ENCODE assay signal across 19 mouse cellular contexts in genomic region chr12:69351685-69352084, GRCm38 (mm10). TPM values are rescaled to one million over a fixed set of nuclear protein-coding genes. Genes with fewer than 3 reads are reported as not detected.
A peak's percentile ranks its signal among the peaks of the same experiment; 100 is the strongest.
DNase-seq lines count a peak whose midpoint lies in the region; ATAC-seq and TF ChIP-seq lines count a peak whose summit lies in the region.
"Had no signal": no experiment of that assay in that cellular context is flagged by ENCODE, and none has a peak within 500 bp of the region (broad histone marks: within the 10 kb centered on the region; RNA-seq: fewer than 3 reads in every experiment).

No protein-coding gene starts in this region.

- H3K27me3 ChIP-seq in hindbrain, postnatal 0 days (ENCODE audit: insufficient read depth, low read length), result no peaks in the 10 kb centered on the region
- H3K27me3 ChIP-seq in hindbrain, embryonic 11.5 days (ENCODE audit: control insufficient read depth, insufficient read depth, low read length), result no peaks in the 10 kb centered on the region
- no peaks in the 10 kb centered on the region for H3K27me3 ChIP-seq in midbrain, postnatal 0 days (ENCODE audit: insufficient read depth, low read length)
- H3K27me3 ChIP-seq in midbrain, embryonic 11.5 days (ENCODE audit: control insufficient read depth, insufficient read depth, low read length), result no peaks in the 10 kb centered on the region
- H3K27me3 ChIP-seq: embryonic facial prominence, embryonic 13.5 days; forebrain, embryonic 12.5 days; midbrain, embryonic 12.5 days; stomach, embryonic 15.5 days had no signal

- H3K9me3 ChIP-seq in hindbrain, postnatal 0 days (ENCODE audit: low read length), result no peaks in the 10 kb centered on the region
- H3K9me3 ChIP-seq in hindbrain, embryonic 11.5 days (ENCODE audit: control insufficient read depth, low read length), result no peaks in the 10 kb centered on the region
- H3K9me3 ChIP-seq in midbrain, postnatal 0 days (ENCODE audit: low read length), result no peaks in the 10 kb centered on the region
- H3K9me3 ChIP-seq in midbrain, embryonic 11.5 days (ENCODE audit: control insufficient read depth, low read length), result no peaks in the 10 kb centered on the region
- H3K9me3 ChIP-seq: embryonic facial prominence, embryonic 13.5 days; forebrain, embryonic 12.5 days; midbrain, embryonic 12.5 days; stomach, embryonic 15.5 days had no signal

- H3K27ac ChIP-seq in hindbrain, postnatal 0 days, result no peak overlapping the region
- H3K27ac ChIP-seq in hindbrain, embryonic 11.5 days (ENCODE audit: low read depth, low read length), result no peak overlapping the region
- H3K27ac ChIP-seq in midbrain, postnatal 0 days (ENCODE audit: low read depth, low read length), result no peak overlapping the region
- H3K27ac ChIP-seq in midbrain, embryonic 11.5 days (ENCODE audit: low read depth, low read length), result no peak overlapping the region
- H3K27ac ChIP-seq: embryonic facial prominence, embryonic 13.5 days; forebrain, embryonic 12.5 days; midbrain, embryonic 12.5 days; stomach, embryonic 15.5 days had no signal

- WGBS in hindbrain, postnatal 0 days, result 95% methylated on average over 1 of the region's 1 CpGs
- WGBS in hindbrain, embryonic 11.5 days, result 97% methylated on average over 1 of the region's 1 CpGs
- 97% methylated on average over 1 of the region's 1 CpGs for WGBS in midbrain, postnatal 0 days
- WGBS in midbrain, embryonic 11.5 days, result 98% methylated on average over 1 of the region's 1 CpGs

- peaks cover 25% of the 10 kb centered on the region for H3K36me3 ChIP-seq in hindbrain, postnatal 0 days (ENCODE audit: insufficient read depth, low read length)
- H3K36me3 ChIP-seq in hindbrain, embryonic 11.5 days (ENCODE audit: control insufficient read depth, insufficient read depth, low read length), result peaks cover 8% of the 10 kb centered on the region
- H3K36me3 ChIP-seq in midbrain, postnatal 0 days (ENCODE audit: insufficient read depth, low read length), result peaks cover 34% of the 10 kb centered on the region
- peaks cover 17% of the 10 kb centered on the region; the same call in 1 of the 2 replicates for H3K36me3 ChIP-seq in midbrain, embryonic 11.5 days (ENCODE audit: control insufficient read depth, insufficient read depth, low read length)

- no peak overlapping the region for H3K9ac ChIP-seq in hindbrain, postnatal 0 days (replicated peaks; ENCODE audit: low read length)
- no peak overlapping the region for H3K9ac ChIP-seq in hindbrain, embryonic 11.5 days (ENCODE audit: low read depth, low read length)
- no peak overlapping the region for H3K9ac ChIP-seq in midbrain, postnatal 0 days (replicated peaks; ENCODE audit: low read length, poor library complexity, severe bottlenecking)
- no peak overlapping the region for H3K9ac ChIP-seq in midbrain, embryonic 11.5 days (ENCODE audit: low read length)
- H3K9ac ChIP-seq: embryonic facial prominence, embryonic 13.5 days; forebrain, embryonic 12.5 days; midbrain, embryonic 12.5 days; stomach, embryonic 15.5 days had no signal

- H3K4me3 ChIP-seq in hindbrain, postnatal 0 days (ENCODE audit: low read length), result no peak overlapping the region
- no peak overlapping the region for H3K4me3 ChIP-seq in hindbrain, embryonic 11.5 days (ENCODE audit: low read depth, low read length)
- H3K4me3 ChIP-seq in midbrain, postnatal 0 days (ENCODE audit: low read depth, low read length), result no peak overlapping the region
- H3K4me3 ChIP-seq in midbrain, embryonic 11.5 days (ENCODE audit: low read depth, low read length), result no peak overlapping the region
- H3K4me3 ChIP-seq: embryonic facial prominence, embryonic 13.5 days; forebrain, embryonic 12.5 days; midbrain, embryonic 12.5 days; stomach, embryonic 15.5 days had no signal

- peak; percentile 13; the same call in 1 of the 2 replicates for TF ChIP-seq CTCF in hindbrain, postnatal 0 days (IDR thresholded peaks at IDR 0.05; ENCODE audit: low read depth)
- TF ChIP-seq CTCF in midbrain, postnatal 0 days (IDR thresholded peaks at IDR 0.05), result peak; percentile 42

- ATAC-seq in hindbrain, postnatal 0 days, result no peak
- ATAC-seq in hindbrain, embryonic 11.5 days (ENCODE audit: low FRiP score), result no peak
- ATAC-seq in midbrain, postnatal 0 days (ENCODE audit: low FRiP score), result no peak
- no peak for ATAC-seq in midbrain, embryonic 11.5 days (ENCODE audit: low FRiP score)
- peak; percentile 47 for ATAC-seq in activated CD4-positive, CD25-positive, alpha-beta regulatory T cell, adult 4 months

- H3K4me2 ChIP-seq in hindbrain, postnatal 0 days (ENCODE audit: low read depth, low read length), result no peak overlapping the region
- no peak overlapping the region for H3K4me2 ChIP-seq in hindbrain, embryonic 11.5 days (replicated peaks; ENCODE audit: low read depth, low read length)
- H3K4me2 ChIP-seq in midbrain, postnatal 0 days (ENCODE audit: low read depth, low read length, poor library complexity, severe bottlenecking), result no peak overlapping the region
- H3K4me2 ChIP-seq in midbrain, embryonic 11.5 days, result no peak overlapping the region
- H3K4me2 ChIP-seq: embryonic facial prominence, embryonic 13.5 days; forebrain, embryonic 12.5 days; heart, embryonic 11.5 days; midbrain, embryonic 12.5 days; stomach, embryonic 15.5 days had no signal

- no peak for DNase-seq in hindbrain, postnatal 0 days (ENCODE audit: low spot score)
- DNase-seq in hindbrain, embryonic 11.5 days (ENCODE audit: low spot score), result no peak
- DNase-seq in midbrain, postnatal 0 days (ENCODE audit: low spot score), result no peak
- no peak for DNase-seq in midbrain, embryonic 11.5 days (ENCODE audit: low spot score, missing footprints)
- DNase-seq in layer of hippocampus, adult 8-10 months (ENCODE audit: low spot score in 2 of 2), result no peak
- DNase-seq in cerebellum, postnatal 10 days, result no peak
- DNase-seq: adrenal gland, postnatal 36 days; cerebellum, postnatal 25 days; gastrocnemius, postnatal 10 days; heart, postnatal 4 days; kidney, adult 18-20 months; lung, postnatal 10 days; thymus, postnatal 36 days had no signal

- peaks cover 4% of the 10 kb centered on the region; the same call in 1 of the 2 replicates for H3K4me1 ChIP-seq in hindbrain, postnatal 0 days (ENCODE audit: insufficient read depth, low read length)
- H3K4me1 ChIP-seq in hindbrain, embryonic 11.5 days (replicated peaks; ENCODE audit: control insufficient read depth, insufficient read depth, low read length), result no peaks in the 10 kb centered on the region
- H3K4me1 ChIP-seq in midbrain, postnatal 0 days (ENCODE audit: insufficient read depth, low read length), result peaks cover 3% of the 10 kb centered on the region; the same call in 1 of the 2 replicates
- no peaks in the 10 kb centered on the region for H3K4me1 ChIP-seq in midbrain, embryonic 11.5 days (ENCODE audit: control insufficient read depth, insufficient read depth, low read length)

RNA-seq across cellular contexts. Expression of gene Nemf, which starts 5.3 kb away (rescaled TPM):
- 24.9 and 34.3 TPM in 2 replicates for total RNA-seq in hindbrain, postnatal 0 days (2014; rRNA removed)
- polyA plus RNA-seq in hindbrain, postnatal 0 days (2015; fragmentation: Nextera tagmentation; extraction: Ambion mirVana), result 69.7 and 78.2 TPM in 2 replicates
- 90.2 and 108 TPM in 2 replicates for polyA plus RNA-seq in hindbrain, embryonic 11.5 days (2014; fragmentation: Nextera tagmentation; extraction: Ambion mirVana)
- 24.0 and 40.8 TPM in 2 replicates for total RNA-seq in midbrain, postnatal 0 days (2014; rRNA removed)
- polyA plus RNA-seq in midbrain, postnatal 0 days (2015; fragmentation: Nextera tagmentation; extraction: Ambion mirVana), result 63.9 and 69.6 TPM in 2 replicates
- polyA plus RNA-seq in midbrain, embryonic 11.5 days (2014; fragmentation: Nextera tagmentation; extraction: Ambion mirVana), result 89.5 and 96.0 TPM in 2 replicates
- 100 to 1,000 TPM; 138 to 148 TPM for polyA plus RNA-seq in activated CD4-positive, CD25-positive, alpha-beta regulatory T cell, adult 4 months (2017; shearing (Covaris generic))
- 10 to 100 TPM; 47.0 to 54.0 (median 50.5) TPM for total RNA-seq in layer of hippocampus, adult 8-10 months (2022)

RNA-seq across cellular contexts. Expression of gene Arf6, which starts 20.3 kb away (rescaled TPM):
- total RNA-seq in hindbrain, postnatal 0 days (2014; rRNA removed), result 112 and 132 TPM in 2 replicates
- 41.6 and 43.5 TPM in 2 replicates for polyA plus RNA-seq in hindbrain, postnatal 0 days (2015; fragmentation: Nextera tagmentation; extraction: Ambion mirVana)
- 47.4 and 49.9 TPM in 2 replicates for polyA plus RNA-seq in hindbrain, embryonic 11.5 days (2014; fragmentation: Nextera tagmentation; extraction: Ambion mirVana)
- total RNA-seq in midbrain, postnatal 0 days (2014; rRNA removed), result 122 TPM in 2 replicates
- polyA plus RNA-seq in midbrain, postnatal 0 days (2015; fragmentation: Nextera tagmentation; extraction: Ambion mirVana), result 34.9 and 42.0 TPM in 2 replicates
- 47.7 and 48.6 TPM in 2 replicates for polyA plus RNA-seq in midbrain, embryonic 11.5 days (2014; fragmentation: Nextera tagmentation; extraction: Ambion mirVana)
- polyA plus RNA-seq in activated CD4-positive, CD25-positive, alpha-beta regulatory T cell, adult 4 months (2017; shearing (Covaris generic)), result 10 to 100 TPM; 35.2 to 74.5 TPM
- 10 to 100 TPM; 38.7 to 56.0 (median 49.2) TPM for total RNA-seq in layer of hippocampus, adult 8-10 months (2022)

RNA-seq across cellular contexts. Expression of gene Gm9887, which starts 20.6 kb away (rescaled TPM):
- not detected in 2 replicates for total RNA-seq in hindbrain, postnatal 0 days (2014; rRNA removed)
- 0.43 and 1.5 TPM in 2 replicates for polyA plus RNA-seq in hindbrain, postnatal 0 days (2015; fragmentation: Nextera tagmentation; extraction: Ambion mirVana)
- 1.3 and 2.2 TPM in 2 replicates for polyA plus RNA-seq in hindbrain, embryonic 11.5 days (2014; fragmentation: Nextera tagmentation; extraction: Ambion mirVana)
- not detected in 2 replicates for total RNA-seq in midbrain, postnatal 0 days (2014; rRNA removed)
- polyA plus RNA-seq in midbrain, postnatal 0 days (2015; fragmentation: Nextera tagmentation; extraction: Ambion mirVana), result 0.90 and 1.0 TPM in 2 replicates
- 1.4 and 1.6 TPM in 2 replicates for polyA plus RNA-seq in midbrain, embryonic 11.5 days (2014; fragmentation: Nextera tagmentation; extraction: Ambion mirVana)
- not detected for polyA plus RNA-seq in activated CD4-positive, CD25-positive, alpha-beta regulatory T cell, adult 4 months (2017; shearing (Covaris generic))
- 1 to 10 TPM in 1 of 4 experiments, under 1 TPM in 1, not detected in 2; 0.98 to 1.9 TPM for total RNA-seq in layer of hippocampus, adult 8-10 months (2022)

RNA-seq across cellular contexts. Expression of gene Klhdc2, which starts 55.2 kb away (rescaled TPM):
- total RNA-seq in hindbrain, postnatal 0 days (2014; rRNA removed), result 252 and 313 TPM in 2 replicates
- 248 and 251 TPM in 2 replicates for polyA plus RNA-seq in hindbrain, postnatal 0 days (2015; fragmentation: Nextera tagmentation; extraction: Ambion mirVana)
- polyA plus RNA-seq in hindbrain, embryonic 11.5 days (2014; fragmentation: Nextera tagmentation; extraction: Ambion mirVana), result 267 and 269 TPM in 2 replicates
- 303 and 373 TPM in 2 replicates for total RNA-seq in midbrain, postnatal 0 days (2014; rRNA removed)
- 259 and 266 TPM in 2 replicates for polyA plus RNA-seq in midbrain, postnatal 0 days (2015; fragmentation: Nextera tagmentation; extraction: Ambion mirVana)
- 272 and 275 TPM in 2 replicates for polyA plus RNA-seq in midbrain, embryonic 11.5 days (2014; fragmentation: Nextera tagmentation; extraction: Ambion mirVana)
- polyA plus RNA-seq in activated CD4-positive, CD25-positive, alpha-beta regulatory T cell, adult 4 months (2017; shearing (Covaris generic)), result 10 to 100 TPM; 11.8 to 19.7 TPM
- total RNA-seq in layer of hippocampus, adult 8-10 months (2022), result 100 to 1,000 TPM; 121 to 127 (median 123) TPM
